15 mouse cellular contexts compared by ENCODE assay signal in genomic region chr9:70049839-70050238, GRCm38 (mm10). TPM values are rescaled to one million over a fixed set of nuclear protein-coding genes. Genes with fewer than 3 reads are reported as not detected.
A peak's percentile ranks its signal among the peaks of the same experiment; 100 is the strongest.
DNase-seq lines count a peak whose midpoint lies in the region; ATAC-seq lines count a peak whose summit lies in the region.
"Had no signal": no experiment of that assay in that cellular context is flagged by ENCODE, and none has a peak within 500 bp of the region (broad histone marks: within the 10 kb centered on the region; RNA-seq: fewer than 3 reads in every experiment).

No protein-coding gene starts in this region.

- ATAC-seq in heart, embryonic 12.5 days (ENCODE audit: insufficient number of reproducible peaks, low FRiP score), result no peak
- ATAC-seq in hematopoietic stem cell, adult 5-6 weeks (replicated peaks in 1 of 2; ENCODE audit: insufficient read depth in 1 of 2, low FRiP score in 2 of 2, low TSS enrichment in 1 of 2, low read depth in 1 of 2, poor library complexity in 2 of 2, severe bottlenecking in 2 of 2), result peak; percentile 29 to 46; a peak in 3 of 4 replicates
- no peak for ATAC-seq in erythroid progenitor cell, adult 5-6 weeks (replicated peaks; ENCODE audit: low FRiP score, poor library complexity, severe bottlenecking)

- intact Hi-C loops in heart, postnatal 10 days (cut with DNase I), result no loop called here

- DNase-seq in heart, postnatal 10 days, result no peak
- DNase-seq in 3134 (ENCODE audit: extremely low read depth, insufficient read length, low spot score), result peak; percentile 43
- DNase-seq in adipocyte (ENCODE audit: low spot score), result peak; percentile 14
- DNase-seq in gastrocnemius, postnatal 25 days, result no peak
- DNase-seq in layer of hippocampus, adult 8-10 months (ENCODE audit: low spot score in 2 of 2), result no peak
- DNase-seq: kidney, adult 8-10 months; left cerebral cortex, postnatal 4 days had no signal

- WGBS in heart, embryonic 12.5 days, result 49% methylated on average over 8 of the region's 8 CpGs

- H3K9me3 ChIP-seq in heart, embryonic 12.5 days (replicated peaks), result no peaks in the 10 kb centered on the region
- H3K9me3 ChIP-seq: hindbrain, embryonic 15.5 days; liver, embryonic 15.5 days had no signal

- no peak overlapping the region for H3K4me3 ChIP-seq in heart, embryonic 12.5 days
- H3K4me3 ChIP-seq: hindbrain, embryonic 15.5 days; liver, embryonic 15.5 days had no signal

- H3K4me1 ChIP-seq in heart, embryonic 12.5 days (replicated peaks), result peaks cover 24% of the 10 kb centered on the region

- H3K9ac ChIP-seq in heart, embryonic 12.5 days, result no peak overlapping the region
- H3K9ac ChIP-seq: hindbrain, embryonic 15.5 days; liver, embryonic 15.5 days had no signal

- peak overlapping the region; percentile 18; the same call in 1 of the 2 replicates for H3K4me2 ChIP-seq in heart, embryonic 12.5 days
- H3K4me2 ChIP-seq: hindbrain, embryonic 15.5 days; liver, embryonic 15.5 days had no signal

- no peaks in the 10 kb centered on the region for H3K27me3 ChIP-seq in heart, embryonic 12.5 days (replicated peaks)
- H3K27me3 ChIP-seq: hindbrain, embryonic 15.5 days; liver, embryonic 15.5 days had no signal

- H3K36me3 ChIP-seq in heart, embryonic 12.5 days, result no peaks in the 10 kb centered on the region
- H3K36me3 ChIP-seq: hindbrain, embryonic 15.5 days; liver, embryonic 15.5 days had no signal

- no peak overlapping the region for H3K27ac ChIP-seq in heart, embryonic 12.5 days (ENCODE audit: poor library complexity, severe bottlenecking)
- H3K27ac ChIP-seq: hindbrain, embryonic 15.5 days; liver, embryonic 15.5 days had no signal

RNA-seq across cellular contexts. Expression of gene Gcnt3, which starts 12.0 kb away (rescaled TPM):
- not detected in 2 replicates for polyA plus RNA-seq in heart, embryonic 12.5 days (2016; fragmentation: Nextera tagmentation; extraction: Ambion mirVana)
- total RNA-seq in heart, postnatal 10 days (2021), result not detected
- total RNA-seq in hematopoietic stem cell, adult 5-6 weeks (2017), result not detected in 2 replicates
- total RNA-seq in gastrocnemius, postnatal 25 days (2021), result not detected
- total RNA-seq in layer of hippocampus, adult 8-10 months (2022), result not detected
- not detected in 2 replicates for total RNA-seq in erythroid progenitor cell, adult 5-6 weeks (2015; ENCODE audit: low replicate concordance)
- not detected in 2 replicates for total RNA-seq in erythroid progenitor cell, adult 5-6 weeks (2017; ENCODE audit: low replicate concordance)
- total RNA-seq: layer of hippocampus, postnatal 14 days; left cerebral cortex, postnatal 4 days; megakaryocyte-erythroid progenitor cell, adult 5-6 weeks had no signal
- polyA plus RNA-seq: adrenal gland, adult 2 months; hindbrain, embryonic 15.5 days; liver, embryonic 15.5 days had no signal

RNA-seq across cellular contexts. Expression of gene Gtf2a2, which starts 37.5 kb away (rescaled TPM):
- 148 TPM in 2 replicates for polyA plus RNA-seq in heart, embryonic 12.5 days (2016; fragmentation: Nextera tagmentation; extraction: Ambion mirVana)
- 10 to 100 TPM; 73.3 to 77.8 TPM for total RNA-seq in heart, postnatal 10 days (2021)
- 106 and 107 TPM in 2 replicates for total RNA-seq in hematopoietic stem cell, adult 5-6 weeks (2017)
- 10 to 100 TPM; 49.2 to 49.9 TPM for total RNA-seq in gastrocnemius, postnatal 25 days (2021)
- total RNA-seq in layer of hippocampus, adult 8-10 months (2022), result 10 to 100 TPM; 52.8 to 59.9 (median 54.6) TPM
- 135 and 194 TPM in 2 replicates for total RNA-seq in erythroid progenitor cell, adult 5-6 weeks (2015; ENCODE audit: low replicate concordance)
- total RNA-seq in erythroid progenitor cell, adult 5-6 weeks (2017; ENCODE audit: low replicate concordance), result 137 and 140 TPM in 2 replicates

Comparison
In these comparisons a context has a peak if more than half of its experiments do, and no peak if none do; other contexts are left out.
1. ATAC-seq: peak in hematopoietic stem cell, adult 5-6 weeks (2 of 2); none in heart, embryonic 12.5 days (single experiment) and erythroid progenitor cell, adult 5-6 weeks (single experiment).
2. DNase-seq: peak in 3134 (single experiment) and adipocyte (single experiment); none in heart, postnatal 10 days (0 of 2), gastrocnemius, postnatal 25 days (single experiment) and layer of hippocampus, adult 8-10 months (0 of 2).